Mouse (Mus musculus) gastrocnemius, adult 2 months (tissue): Measurements from ENCODE around the gene Acvr1b. TPM values are rescaled to one million over a fixed set of nuclear protein-coding genes. Genes with fewer than 3 reads are reported as not detected.

Experiments used
- DNase-seq: peaks from one replicate; pipeline ENCODE4 v3.0.0; 2022
- H3K27ac ChIP-seq: fragments of 200-600 bp; 2 replicates; pipeline ENCODE4 v1.8.1; 2022; ENCODE audit warnings: mild to moderate bottlenecking
- H3K4me3 ChIP-seq: fragments of 200-600 bp; 2 replicates; pipeline ENCODE4 v1.8.1; 2022; ENCODE audit warnings: mild to moderate bottlenecking, moderate library complexity
- CTCF ChIP-seq: fragments of 200-600 bp; IDR thresholded peaks from 2 replicates; pipeline ENCODE4 v1.8.1; 2022; ENCODE audit warnings: antibody characterized with exemption, mild to moderate bottlenecking, moderate library complexity
- intact Hi-C: fragments of 180-260 bp; cut with DNase I; formaldehyde crosslinking; loops from one replicate; pipeline ENCODE4 v1.15.1; 2025
- total RNA-seq, 2 experiments: library from RNA; stranded (reverse); gene quantifications; 2 replicates each; pipeline ENCODE4 v1.2.3; 2021

Gene Acvr1b
- total RNA-seq, 2 experiments from 2014 or later, result 26.9 to 30.8 TPM

DNA sequence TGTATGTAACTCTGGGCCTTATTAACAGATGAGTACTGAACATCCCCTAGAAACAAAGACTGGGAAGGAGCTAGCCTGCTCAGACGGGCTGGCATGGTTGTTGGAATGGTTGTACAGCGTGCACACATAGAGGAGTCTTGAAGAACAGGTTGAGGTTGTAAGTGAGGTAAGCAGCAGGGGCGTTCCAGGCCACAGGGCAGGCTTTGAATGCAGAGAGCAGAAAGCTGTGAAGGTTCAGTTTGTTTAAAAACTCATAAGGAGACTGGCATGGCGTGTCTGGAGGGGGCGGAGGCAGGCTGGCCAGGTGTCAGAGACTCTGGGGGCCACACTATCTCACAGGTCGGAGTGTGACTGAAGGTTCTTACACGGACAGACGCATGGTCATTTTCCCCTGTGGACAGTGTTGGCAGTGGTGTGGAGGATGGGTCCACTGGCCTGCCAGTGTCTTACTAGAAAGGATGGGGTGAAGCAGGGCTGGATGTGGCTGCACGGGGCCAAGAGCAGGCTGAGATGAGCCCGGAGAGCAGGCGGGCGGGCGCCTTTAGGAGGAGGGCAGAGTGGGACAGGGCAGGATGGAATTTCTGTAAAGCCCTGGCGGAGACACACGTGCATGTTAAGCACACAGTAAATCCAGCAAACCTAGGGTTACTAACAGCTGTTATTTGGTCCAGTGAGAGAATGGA is 23.8 kb downstream of the Acvr1b start:
- TF ChIP-seq CTCF, result no peak
- Histone ChIP-seq H3K4me3 (no peak overlapping the region), H3K27ac (no peak overlapping the region)
- intact Hi-C loops, result no loop called here
- DNase-seq, result no peak

DNA sequence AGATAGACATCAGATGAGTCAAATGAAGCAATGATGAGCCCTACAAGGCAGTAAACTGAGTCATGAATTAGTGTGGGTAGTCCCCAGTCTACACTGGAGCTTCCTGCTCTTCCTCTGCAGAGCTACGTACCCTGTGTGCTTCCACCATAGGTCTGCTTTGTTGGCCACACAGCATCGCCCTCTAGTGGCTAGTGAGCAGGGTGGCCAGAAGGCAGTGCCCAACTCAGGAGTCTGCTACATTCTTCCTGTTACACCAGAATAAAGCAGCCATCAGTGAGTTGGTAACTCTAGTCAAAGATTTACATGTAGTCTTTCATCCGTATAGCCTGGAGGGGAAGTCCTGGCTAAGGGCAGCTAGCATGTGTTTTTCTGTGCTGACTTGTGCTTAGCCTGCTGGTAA is 24.4 kb downstream of the Acvr1b start:
- peak; percentile 79 for DNase-seq
- intact Hi-C loops, result no loop called here
- Histone ChIP-seq H3K27ac (no peak overlapping the region; the same call in 1 of the 2 replicates), H3K4me3 (no peak overlapping the region)
- peak; percentile 94 for TF ChIP-seq CTCF

DNA sequence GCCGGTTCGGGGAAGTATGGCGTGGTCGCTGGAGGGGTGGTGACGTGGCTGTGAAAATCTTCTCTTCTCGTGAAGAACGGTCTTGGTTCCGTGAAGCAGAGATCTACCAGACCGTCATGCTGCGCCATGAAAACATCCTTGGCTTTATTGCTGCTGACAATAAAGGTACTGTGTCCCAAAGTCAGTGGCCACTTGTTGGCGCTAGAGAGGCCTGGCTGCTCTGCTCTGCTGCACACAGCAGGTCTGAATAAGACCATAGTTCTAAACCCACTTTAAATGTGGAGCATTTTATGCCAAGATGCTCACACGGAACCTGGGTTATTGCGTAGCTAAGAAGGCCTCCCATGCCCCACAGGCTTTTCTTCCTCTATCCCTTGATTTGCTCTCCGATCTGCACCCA is 25.0 kb downstream of the Acvr1b start:
- H3K27ac ChIP-seq, result no peak overlapping the region
- DNase-seq, result no peak
- H3K4me3 ChIP-seq, result no peak overlapping the region
- peak; percentile 35; the same call in 1 of the 2 replicates for TF ChIP-seq CTCF
- intact Hi-C loops, result no loop called here

DNA sequence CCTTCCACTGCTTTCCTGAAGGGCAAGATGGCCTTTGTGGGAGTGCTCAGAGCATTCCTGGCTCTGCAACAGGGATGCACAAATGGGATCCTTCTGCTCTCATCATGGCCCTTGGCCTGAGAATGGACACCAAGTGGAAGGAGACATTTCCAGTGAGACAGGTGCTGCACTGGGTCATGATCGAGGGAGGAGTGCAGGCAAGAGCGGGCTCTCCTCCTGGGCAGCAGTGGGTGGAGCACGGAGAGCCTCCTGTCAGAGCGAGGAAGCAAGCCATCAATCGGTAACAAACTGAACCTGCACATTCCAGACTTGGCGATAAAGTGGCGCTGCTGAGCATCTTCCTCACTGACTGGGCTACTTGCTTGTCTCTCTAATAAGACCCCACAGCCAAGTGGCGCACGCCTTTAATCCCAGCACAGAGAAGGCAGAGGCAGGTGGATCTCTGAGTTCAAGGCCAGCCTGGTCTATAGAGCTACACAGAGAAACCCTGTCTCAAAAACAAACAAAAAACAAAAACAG is 27.0 kb downstream of the Acvr1b start:
- no peak for DNase-seq
- H3K27ac ChIP-seq, result no peak overlapping the region
- TF ChIP-seq CTCF, result no peak
- H3K4me3 ChIP-seq, result no peak overlapping the region
- intact Hi-C loops, result no loop called here

DNA sequence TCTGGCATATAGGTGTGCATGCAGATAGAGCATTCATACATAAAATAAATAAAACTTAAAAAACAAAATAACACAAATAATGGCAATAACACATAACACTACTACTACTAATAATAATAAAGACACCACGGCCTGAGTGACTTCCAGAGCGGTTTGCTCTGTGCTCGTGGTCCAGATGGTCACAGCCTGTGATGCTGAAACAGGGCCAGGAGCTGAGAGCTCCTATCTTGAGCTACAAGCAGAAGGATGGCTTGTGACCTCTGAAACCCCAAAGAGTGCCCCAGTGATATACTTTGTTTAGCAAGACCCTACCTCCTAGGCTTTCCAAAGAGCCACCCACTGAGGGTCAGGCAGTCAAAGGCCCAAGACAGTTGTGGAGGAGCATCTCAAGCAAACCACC is 27.5 kb downstream of the Acvr1b start:
- TF ChIP-seq CTCF, result no peak
- Histone ChIP-seq H3K4me3 (no peak overlapping the region), H3K27ac (no peak overlapping the region)
- no peak for DNase-seq
- intact Hi-C loops, result no loop called here

DNA sequence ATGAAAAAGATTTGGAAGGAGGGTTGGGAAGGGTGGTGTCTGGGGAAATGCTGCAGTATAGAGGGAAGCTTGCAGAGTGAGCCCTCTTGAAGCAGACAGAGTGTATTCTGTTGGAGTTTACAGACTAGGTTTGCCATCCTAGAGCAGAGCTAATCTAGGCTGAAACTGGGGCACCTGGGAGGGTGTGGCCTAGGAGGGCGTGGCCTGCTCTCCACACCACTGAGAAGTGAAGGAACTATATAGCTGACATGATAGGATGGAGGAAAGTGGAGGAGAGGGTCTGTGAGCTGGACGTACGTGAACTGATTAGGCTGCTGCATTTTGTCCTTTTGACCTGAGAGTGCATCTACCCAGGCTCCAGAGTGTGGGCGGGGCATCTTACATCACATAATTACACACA is 29.8 kb downstream of the Acvr1b start:
- Histone ChIP-seq H3K27ac (no peak overlapping the region), H3K4me3 (no peak overlapping the region)
- no peak for TF ChIP-seq CTCF
- DNase-seq, result no peak
- intact Hi-C loops, result no loop called here

DNA sequence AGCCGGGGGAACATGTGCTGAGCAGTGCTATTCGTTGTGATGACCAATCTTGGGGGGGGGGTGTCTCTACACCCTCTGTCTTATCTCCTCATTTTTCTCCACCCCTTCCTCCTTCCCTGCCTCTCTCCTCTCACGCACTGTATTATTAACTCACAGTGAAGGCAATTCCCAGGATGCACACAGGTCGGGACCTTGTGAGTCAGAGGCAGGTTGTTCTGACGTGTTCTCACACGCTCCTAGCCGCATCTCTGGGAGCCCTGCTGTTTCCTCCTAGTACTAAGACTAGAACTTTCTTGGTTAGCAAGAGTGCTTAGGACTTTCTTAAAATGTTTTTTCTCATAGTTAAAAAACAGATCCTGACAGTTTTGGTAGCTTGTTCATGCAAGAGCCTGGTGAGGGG is 30.9 kb downstream of the Acvr1b start:
- intact Hi-C loops, result no loop called here

DNA sequence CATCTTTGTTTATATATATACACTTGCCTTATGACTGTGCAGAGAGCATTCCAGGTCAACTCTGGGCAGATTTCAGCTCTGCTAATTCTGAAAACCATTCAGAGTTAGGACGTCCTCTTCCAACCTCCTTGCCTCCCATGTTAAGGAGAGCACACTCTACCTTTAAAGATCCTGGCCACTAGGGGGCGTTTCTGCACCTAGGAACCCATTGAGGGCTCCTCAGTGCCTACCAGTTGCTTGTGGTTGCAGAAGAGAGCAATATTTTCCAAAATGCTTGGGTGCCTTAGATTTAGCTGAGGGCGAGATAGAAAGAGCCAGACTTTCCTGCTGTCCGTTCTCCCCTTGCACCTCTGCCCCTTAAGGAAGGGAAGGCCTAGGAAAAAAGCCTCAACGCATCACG is 36.4 kb downstream of the Acvr1b start:
- peak; percentile 78 for DNase-seq

More for the DNA sequence above, 30.9 kb downstream of the Acvr1b start:
- no peak overlapping the region for H3K27ac ChIP-seq
- no peak for TF ChIP-seq CTCF
- no peak for DNase-seq
- no peak overlapping the region for H3K4me3 ChIP-seq

DNA sequence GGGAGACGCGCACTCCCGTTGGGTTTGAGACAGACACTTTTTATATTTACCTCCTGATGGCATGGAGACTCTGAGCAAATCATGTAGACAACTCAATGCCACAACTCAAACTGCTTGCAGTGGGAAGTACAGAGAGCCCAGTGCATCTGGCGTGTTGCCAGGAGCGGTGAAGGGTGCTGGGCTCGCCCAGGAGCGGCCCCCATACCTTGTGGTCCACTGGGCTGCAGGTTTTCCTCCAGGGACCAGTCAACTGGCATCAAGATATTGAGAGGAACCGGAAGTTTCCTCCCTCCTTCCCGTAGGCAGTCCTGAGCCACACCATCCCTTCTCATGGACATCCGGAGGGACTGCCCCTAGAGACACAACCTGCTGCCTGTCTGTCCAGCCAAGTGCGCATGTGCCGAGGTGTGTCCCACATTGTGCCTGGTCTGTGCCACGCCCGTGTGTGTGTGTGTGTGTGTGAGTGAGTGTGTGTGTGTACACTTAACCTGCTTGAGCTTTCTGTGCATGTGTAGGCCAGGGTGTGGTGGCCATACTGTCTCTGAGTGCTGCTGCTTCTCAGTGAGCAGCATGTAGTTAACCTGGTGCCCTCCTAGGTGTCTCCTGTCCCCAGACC is 37.2 kb downstream of the Acvr1b start:
- no peak for DNase-seq
- Histone ChIP-seq H3K4me3 (no peak overlapping the region), H3K27ac (no peak overlapping the region)
- TF ChIP-seq CTCF, result no peak
- intact Hi-C loops, result no loop called here

More for the DNA sequence above, 36.4 kb downstream of the Acvr1b start:
- Histone ChIP-seq H3K27ac (no peak overlapping the region), H3K4me3 (no peak overlapping the region)
- TF ChIP-seq CTCF, result peak; percentile 80
- intact Hi-C loops, result no loop called here

DNA sequence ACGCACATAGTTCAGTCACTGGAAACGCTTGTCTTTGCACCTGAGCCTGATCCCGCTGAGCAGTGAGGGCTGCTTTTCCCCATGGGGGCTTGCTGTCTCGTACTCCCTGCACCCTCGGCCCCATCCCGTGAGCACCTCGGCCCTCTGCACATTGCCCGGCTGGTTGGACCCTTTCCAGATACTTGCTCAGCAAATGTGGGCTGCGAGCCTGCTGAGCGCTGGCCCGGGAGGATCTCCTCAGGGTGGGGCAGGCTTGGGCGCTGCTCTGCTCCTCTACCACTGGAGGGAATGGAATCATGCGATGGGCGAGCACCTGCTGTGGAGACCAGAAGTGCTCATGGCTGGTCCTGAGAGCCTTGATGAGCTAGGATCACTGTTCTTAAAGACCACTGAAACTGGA is 38.6 kb downstream of the Acvr1b start:
- intact Hi-C loops, result no loop called here
- Histone ChIP-seq H3K4me3 (no peak overlapping the region), H3K27ac (peak overlapping the region; percentile 31; the same call in 1 of the 2 replicates)
- no peak for TF ChIP-seq CTCF
- DNase-seq, result peak; percentile 89

DNA sequence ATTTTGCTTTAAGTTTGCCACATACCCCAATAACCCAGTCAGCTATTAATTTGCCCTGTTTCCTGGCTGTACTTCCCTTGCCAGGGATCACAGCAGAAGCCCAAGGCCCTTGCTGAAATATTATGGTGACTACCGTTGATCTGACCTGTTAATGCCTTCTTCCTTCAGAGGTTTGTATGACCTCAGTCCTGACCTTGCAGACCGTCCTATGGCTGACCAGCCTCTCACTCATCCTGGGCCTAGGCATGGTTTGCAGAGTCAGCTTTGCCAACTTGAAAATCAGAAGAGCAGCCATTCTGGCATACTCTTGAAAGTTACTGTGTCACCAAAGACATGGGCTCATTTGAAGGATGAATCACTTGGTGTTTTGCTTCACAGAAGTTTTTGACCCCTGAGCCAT is 41.3 kb downstream of the Acvr1b start:
- DNase-seq, result no peak
- intact Hi-C loops, result no loop called here
- TF ChIP-seq CTCF, result no peak
- H3K4me3 ChIP-seq, result no peak overlapping the region
- no peak overlapping the region for H3K27ac ChIP-seq

DNA sequence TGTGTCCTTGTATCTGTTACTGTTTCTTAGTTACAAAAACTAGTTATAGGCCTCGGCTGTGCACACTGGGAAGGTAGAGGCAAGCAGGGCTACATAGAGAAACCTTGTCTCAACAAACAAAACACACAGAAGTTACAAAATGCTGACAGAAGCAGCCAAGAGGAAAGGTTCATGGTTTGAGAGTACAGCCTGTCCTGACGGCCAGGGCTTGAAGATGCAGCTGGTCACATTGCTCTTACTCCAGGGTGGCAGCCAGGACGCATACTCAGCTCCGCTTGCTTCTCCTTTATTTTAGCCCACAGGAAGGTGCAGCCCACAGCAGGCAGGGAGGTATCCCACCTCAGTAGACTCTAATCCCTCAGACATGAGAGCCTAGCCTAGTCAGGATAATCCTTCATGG is 42.2 kb downstream of the Acvr1b start:
- Histone ChIP-seq H3K4me3 (no peak overlapping the region), H3K27ac (peak overlapping the region; percentile 56)
- intact Hi-C loops, result no loop called here
- TF ChIP-seq CTCF, result no peak
- DNase-seq, result no peak

DNA sequence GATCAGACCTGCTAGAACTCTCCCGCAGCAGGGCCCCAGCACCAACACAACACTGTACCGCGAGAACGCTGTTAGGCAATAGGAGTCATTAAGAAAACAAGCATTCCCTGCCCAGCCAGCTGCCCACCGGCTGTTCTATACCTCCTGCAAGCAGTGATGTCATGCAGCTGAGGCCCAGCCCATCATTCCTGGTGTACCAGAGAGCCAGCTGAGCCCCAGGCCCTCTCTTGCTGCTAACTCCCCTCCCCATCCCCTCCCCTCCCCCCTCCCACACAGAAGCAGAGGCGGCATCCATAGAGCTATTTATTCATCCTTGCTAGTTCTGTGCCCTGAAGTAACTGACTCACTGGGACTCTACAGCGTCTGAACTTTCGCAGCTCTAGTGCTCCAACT is 47.0 kb downstream of the Acvr1b start:
- no peak for TF ChIP-seq CTCF
- Histone ChIP-seq H3K27ac (no peak overlapping the region), H3K4me3 (no peak overlapping the region)
- intact Hi-C loops, result loop anchor here (1.0 to 10.0 kb wide), 4 partner anchors 16 to 754 kb away; partner anchors contain the start of gene Atg101
- no peak for DNase-seq
